Mouse (Mus musculus) heart, adult 2 months (tissue): Measurements from ENCODE around the gene Tfe3.

ENCODE experiments used
- CTCF ChIP-seq: fragments of 200-600 bp; IDR thresholded peaks from 2 replicates; pipeline ENCODE4 v1.8.1; 2022; ENCODE audit warnings: antibody characterized with exemption, mild to moderate bottlenecking, moderate library complexity
- POLR2A ChIP-seq: fragments of 200-500 bp; IDR thresholded peaks from 2 replicates; pipeline ENCODE4 v1.6.1; 2011; ENCODE audit warnings: mild to moderate bottlenecking, low read depth, low read length, control low read depth; ENCODE audit not compliant: insufficient read depth

GRCm38 (mm10) chrX:7797327-7797726, 35.0 kb downstream of the Tfe3 start:
- TF ChIP-seq POLR2A (no peak), CTCF (no peak)
